Mouse (Mus musculus): ENCODE measurements around the gene Gm32717.
"Not testable (repeated sequence)": the region's sequence is repeated elsewhere in the genome, so short reads cannot be mapped to it uniquely, and the experiment has no call there.

Gm32717 gene

GRCm38 (mm10) chr10:118240680-118241079 is at the start of gene Gm32717:
Gene Gm32717, minus strand, starts transcription at chr10:118240780.
- not testable (repeated sequence) for DNase-seq (ENCODE audit: low read depth, low spot score)

GRCm38 (mm10) chr10:118283016-118283415 is 42.4 kb upstream of the Gm32717 start:
- DNase-seq (ENCODE audit: low read depth, low spot score): not testable (repeated sequence)

GRCm38 (mm10) chr10:118282565-118282964 is 42.0 kb upstream of the Gm32717 start:
- not testable (repeated sequence) for DNase-seq (ENCODE audit: low read depth, low spot score)

GRCm38 (mm10) chr10:118278069-118278468 is 37.5 kb upstream of the Gm32717 start:
- DNase-seq (ENCODE audit: low read depth, low spot score): not testable (repeated sequence)

- not testable (repeated sequence) for DNase-seq (ENCODE audit: low read depth, low spot score)
Measured at GRCm38 (mm10) chr10:118271416-118271815, 30.8 kb upstream of the Gm32717 start.

GRCm38 (mm10) chr10:118268812-118269211 is 28.2 kb upstream of the Gm32717 start:
- not testable (repeated sequence) for DNase-seq (ENCODE audit: low read depth, low spot score)

GRCm38 (mm10) chr10:118258388-118258787 is 17.8 kb upstream of the Gm32717 start, which contains the start of gene Gm32802:
Gene Gm32802, plus strand, starts transcription at chr10:118258688.
- DNase-seq (ENCODE audit: low read depth, low spot score): not testable (repeated sequence)

GRCm38 (mm10) chr10:118250852-118251295 is 10.3 kb upstream of the Gm32717 start:
- DNase-seq (ENCODE audit: low read depth, low spot score): peak; percentile 4

- peak; percentile 0 for DNase-seq (ENCODE audit: low read depth, low spot score)
Measured at GRCm38 (mm10) chr10:118249006-118249595, 8.5 kb upstream of the Gm32717 start.

GRCm38 (mm10) chr10:118232607-118233006 is 8.0 kb downstream of the Gm32717 start:
- not testable (repeated sequence) for DNase-seq (ENCODE audit: low read depth, low spot score)

- DNase-seq (ENCODE audit: low read depth, low spot score): not testable (repeated sequence)
Measured at GRCm38 (mm10) chr10:118227629-118228028, 13.0 kb downstream of the Gm32717 start.

GRCm38 (mm10) chr10:118215719-118216393 is 24.7 kb downstream of the Gm32717 start:
- not testable (repeated sequence) for DNase-seq (ENCODE audit: low read depth, low spot score)

- DNase-seq (ENCODE audit: low read depth, low spot score): no peak
Measured at GRCm38 (mm10) chr10:118204642-118205041, 35.9 kb downstream of the Gm32717 start, which contains the start of gene Il22. Gene Il22, plus strand, starts transcription at chr10:118204942.

GRCm38 (mm10) chr10:118195150-118195549 is 45.4 kb downstream of the Gm32717 start:
- DNase-seq (ENCODE audit: low read depth, low spot score): peak; percentile 57

Measured in CD4-positive helper T cell, adult 2 months (primary cell).